Mouse (Mus musculus) erythroblast, adult 5-6 weeks (primary cell): ENCODE data around the gene Gldc. TPM values are rescaled to one million over a fixed set of nuclear protein-coding genes. Genes with fewer than 3 reads are reported as not detected.
"Not testable (repeated sequence)": the region's sequence is repeated elsewhere in the genome, so short reads cannot be mapped to it uniquely, and the experiment has no call there.

Experiments used
- ATAC-seq: replicated peaks from 2 replicates; pipeline ENCODE4 v1.8.0; 2016; ENCODE audit warnings: moderate number of reproducible peaks, mild to moderate bottlenecking, moderate TSS enrichment, inconsistent platforms; ENCODE audit not compliant: poor library complexity, low FRiP score, severe bottlenecking
- total RNA-seq, 2 experiments: library from RNA; stranded (forward) in 1 of 2; stranded (reverse) in 1 of 2; fragments of 150-400 nt in 1 of 2; fragments of 200-764, 138-1000 nt in 1 of 2; gene quantifications; 2 replicates each; pipeline versions ENCODE4 v1.2.3 to v1.2.4; 2015 to 2017; ENCODE audit warnings: low replicate concordance in 2 of 2

Gldc gene
- total RNA-seq (2015; ENCODE audit: low replicate concordance) (not detected in 2 replicates), total RNA-seq (2017; ENCODE audit: low replicate concordance) (not detected in 2 replicates)

- ATAC-seq = no peak
These were observed at the start of gene Gldc for GRCm38 (mm10) chr19:30174919-30175571. Gene Gldc (minus strand): TSS chr19:30175429.

- ATAC-seq = not testable (repeated sequence)
These were observed 47.4 kb upstream of the Gldc start for GRCm38 (mm10) chr19:30222593-30222992.

GRCm38 (mm10) chr19:30217335-30217734 lies 42.1 kb upstream of the Gldc start:
- ATAC-seq = no peak; the same call in 1 of the 2 replicates

GRCm38 (mm10) chr19:30216186-30216585 lies 41.0 kb upstream of the Gldc start:
- ATAC-seq = no peak

GRCm38 (mm10) chr19:30215736-30216135 lies 40.5 kb upstream of the Gldc start:
- not testable (repeated sequence) for ATAC-seq

GRCm38 (mm10) chr19:30214026-30214425 lies 38.8 kb upstream of the Gldc start:
- no peak for ATAC-seq

GRCm38 (mm10) chr19:30209006-30209405 lies 33.8 kb upstream of the Gldc start:
- ATAC-seq = not testable (repeated sequence)

GRCm38 (mm10) chr19:30206981-30207380 lies 31.8 kb upstream of the Gldc start:
- no peak for ATAC-seq

- no peak for ATAC-seq
These were observed 30.6 kb upstream of the Gldc start for GRCm38 (mm10) chr19:30205874-30206273.

GRCm38 (mm10) chr19:30205159-30205816 lies 30.1 kb upstream of the Gldc start:
- no peak for ATAC-seq

GRCm38 (mm10) chr19:30202177-30202576 lies 26.9 kb upstream of the Gldc start:
- no peak for ATAC-seq

- no peak for ATAC-seq
These were observed 19.8 kb upstream of the Gldc start for GRCm38 (mm10) chr19:30194999-30195398.

GRCm38 (mm10) chr19:30187232-30187631 lies 12.0 kb upstream of the Gldc start:
- ATAC-seq = no peak

GRCm38 (mm10) chr19:30185536-30185935 lies 10.3 kb upstream of the Gldc start:
- no peak for ATAC-seq

- no peak for ATAC-seq
These were observed 4.8 kb upstream of the Gldc start for GRCm38 (mm10) chr19:30179979-30180378.

- ATAC-seq = no peak
These were observed 1.1 kb downstream of the Gldc start for GRCm38 (mm10) chr19:30174074-30174670.

GRCm38 (mm10) chr19:30171346-30172055 lies 3.7 kb downstream of the Gldc start:
- no peak for ATAC-seq

- no peak for ATAC-seq
These were observed 4.9 kb downstream of the Gldc start for GRCm38 (mm10) chr19:30170319-30170718.

- ATAC-seq = no peak
These were observed 8.3 kb downstream of the Gldc start for GRCm38 (mm10) chr19:30166801-30167505.

GRCm38 (mm10) chr19:30164228-30164627 lies 11.0 kb downstream of the Gldc start:
- ATAC-seq = no peak
